Mouse (Mus musculus) embryonic facial prominence, embryonic 11.5 days (tissue): Measurements from ENCODE around the gene Pgr. TPM values are rescaled to one million over a fixed set of nuclear protein-coding genes. Genes with fewer than 3 reads are reported as not detected.

Experiments
- ATAC-seq: fragments of 200-750 bp; cut with Nextera tagmentation; replicated peaks from 2 replicates; pipeline ENCODE4 v1.8.0; 2017; ENCODE audit warnings: low read depth; ENCODE audit not compliant: insufficient number of reproducible peaks, low FRiP score, low TSS enrichment
- DNase-seq: peaks from one replicate; pipeline ENCODE4 v3.0.0-alpha.2; 2015; ENCODE audit warnings: low spot score
- H3K27ac ChIP-seq: fragments of 300-500 bp; sonication (generic); replicated peaks from 2 replicates; pipeline ENCODE4 v1.5.1; 2014; ENCODE audit warnings: mild to moderate bottlenecking, low read depth, low read length, control low read depth
- H3K27me3 ChIP-seq: fragments of 300-500 bp; sonication (generic); 2 replicates; pipeline ENCODE4 v1.6.1; 2014; ENCODE audit warnings: mild to moderate bottlenecking, low read length, moderate library complexity, mixed read lengths; ENCODE audit not compliant: control insufficient read depth, insufficient read depth
- H3K36me3 ChIP-seq: fragments of 300-500 bp; sonication (generic); replicated peaks from 2 replicates; pipeline ENCODE4 v1.6.1; 2014; ENCODE audit warnings: low read depth, mild to moderate bottlenecking, low read length, moderate library complexity, mixed read lengths; ENCODE audit not compliant: control insufficient read depth, insufficient read depth
- H3K4me1 ChIP-seq: fragments of 300-500 bp; sonication (generic); 2 replicates; pipeline ENCODE4 v1.6.1; 2014; ENCODE audit warnings: low read length, mixed read lengths; ENCODE audit not compliant: control insufficient read depth, insufficient read depth
- H3K4me2 ChIP-seq: fragments of 300-500 bp; sonication (generic); 2 replicates; pipeline ENCODE4 v1.6.1; 2014; ENCODE audit warnings: low read depth, mild to moderate bottlenecking, control low read depth, low read length, moderate library complexity
- H3K4me3 ChIP-seq: fragments of 300-500 bp; sonication (generic); 2 replicates; pipeline ENCODE4 v1.5.1; 2014; ENCODE audit warnings: low read depth, low read length, control low read depth
- H3K9ac ChIP-seq: fragments of 300-500 bp; sonication (generic); replicated peaks from 2 replicates; pipeline ENCODE4 v1.6.1; 2014; ENCODE audit warnings: mild to moderate bottlenecking, control low read depth, low read length
- H3K9me3 ChIP-seq: fragments of 300-500 bp; sonication (generic); replicated peaks from 2 replicates; pipeline ENCODE4 v1.6.1; 2016; ENCODE audit warnings: mild to moderate bottlenecking, low read length, inconsistent platforms, mixed read lengths; ENCODE audit not compliant: control insufficient read depth
- WGBS: fragments of 180-500 bp; shearing (Covaris S2); extraction: QIAGEN DNeasy Blood & Tissue Kit; methylation state at CpG from one replicate; pipeline ENCODE4 v1.1.7; 2014; 5-methylcytosine and 5-hydroxymethylcytosine counted together
- polyA plus RNA-seq: library from polyadenylated mRNA; unstranded; fragments of >200 nt; fragmentation: Nextera tagmentation; extraction: Ambion mirVana; gene quantifications from 2 replicates; pipeline ENCODE4 v1.2.1, GENCODE M21; 2014

Pgr gene
- polyA plus RNA-seq: 0.24 and 0.31 TPM in 2 replicates

GRCm38 (mm10) chr9:8899616-8900202 is at the start of gene Pgr:
TSS of gene Pgr (plus strand) at chr9:8899833.
- Histone ChIP-seq H3K27me3 (peaks cover 28% of the 10 kb centered on the region), H3K4me2 (peak within 1 kb of the TSS; percentile 97), H3K4me1 (no peaks in the 10 kb centered on the region; the same call in 1 of the 2 replicates), H3K9ac (no peak within 1 kb of the TSS), H3K27ac (no peak within 1 kb of the TSS), H3K9me3 (no peaks in the 10 kb centered on the region), H3K4me3 (peak within 1 kb of the TSS; percentile 56), H3K36me3 (no peaks in the 10 kb centered on the region)
- peak; percentile 38 for DNase-seq
- under 1% methylated on average over 16 of the region's 16 CpGs for WGBS
- ATAC-seq: no peak

GRCm38 (mm10) chr9:8857455-8857854 is 42.2 kb upstream of the Pgr start:
- H3K4me1 ChIP-seq: no peaks in the 10 kb centered on the region
- H3K4me3 ChIP-seq: no peak overlapping the region
- no peaks in the 10 kb centered on the region for H3K9me3 ChIP-seq
- H3K9ac ChIP-seq: no peak overlapping the region
- 91% methylated on average over 2 of the region's 2 CpGs for WGBS
- DNase-seq (no peak), ATAC-seq (no peak)
- H3K36me3 ChIP-seq: no peaks in the 10 kb centered on the region
- no peak overlapping the region for H3K4me2 ChIP-seq
- no peak overlapping the region for H3K27ac ChIP-seq
- no peaks in the 10 kb centered on the region for H3K27me3 ChIP-seq

GRCm38 (mm10) chr9:8868511-8868910 is 31.1 kb upstream of the Pgr start:
- 85% methylated on average over 2 of the region's 2 CpGs for WGBS
- H3K27me3 ChIP-seq: no peaks in the 10 kb centered on the region
- H3K27ac ChIP-seq: no peak overlapping the region
- H3K4me3 ChIP-seq: no peak overlapping the region
- H3K36me3 ChIP-seq: no peaks in the 10 kb centered on the region
- ATAC-seq: no peak
- no peaks in the 10 kb centered on the region for H3K9me3 ChIP-seq
- H3K9ac ChIP-seq: no peak overlapping the region
- no peak for DNase-seq
- H3K4me1 ChIP-seq: no peaks in the 10 kb centered on the region
- no peak overlapping the region for H3K4me2 ChIP-seq

- H3K4me1 ChIP-seq: no peaks in the 10 kb centered on the region
- DNase-seq (no peak), ATAC-seq (no peak)
- no peak overlapping the region for H3K9ac ChIP-seq
- H3K4me2 ChIP-seq: no peak overlapping the region
- H3K4me3 ChIP-seq: no peak overlapping the region
- no peaks in the 10 kb centered on the region for H3K36me3 ChIP-seq
- no peak overlapping the region for H3K27ac ChIP-seq
- H3K9me3 ChIP-seq: no peaks in the 10 kb centered on the region
- peaks cover 5% of the 10 kb centered on the region; the same call in 1 of the 2 replicates for H3K27me3 ChIP-seq
- WGBS: 83% methylated on average over 5 of the region's 5 CpGs
Measured at GRCm38 (mm10) chr9:8895205-8895604, 4.4 kb upstream of the Pgr start.

GRCm38 (mm10) chr9:8900203-8901012 is 775 bp downstream of the Pgr start:
- Histone ChIP-seq H3K4me2 (peak overlapping the region; percentile 97), H3K27ac (no peak overlapping the region), H3K9me3 (no peaks in the 10 kb centered on the region), H3K4me3 (peak overlapping the region; percentile 56), H3K27me3 (peaks cover 28% of the 10 kb centered on the region), H3K9ac (no peak overlapping the region), H3K36me3 (no peaks in the 10 kb centered on the region), H3K4me1 (no peaks in the 10 kb centered on the region; the same call in 1 of the 2 replicates)
- DNase-seq (peak; percentile 23), ATAC-seq (peak; percentile 42)
- 0% methylated on average over 41 of the region's 41 CpGs for WGBS

- WGBS: under 1% methylated on average over 34 of the region's 36 CpGs
- peak overlapping the region; percentile 58 for H3K9ac ChIP-seq
- peak; percentile 41 for ATAC-seq
- no peaks in the 10 kb centered on the region for H3K36me3 ChIP-seq
- no peaks in the 10 kb centered on the region for H3K9me3 ChIP-seq
- H3K4me3 ChIP-seq: peak overlapping the region; percentile 56
- peaks cover 28% of the 10 kb centered on the region for H3K27me3 ChIP-seq
- no peak overlapping the region for H3K27ac ChIP-seq
- H3K4me2 ChIP-seq: peak overlapping the region; percentile 97
- peak; percentile 38 for DNase-seq
- H3K4me1 ChIP-seq: no peaks in the 10 kb centered on the region; the same call in 1 of the 2 replicates
Measured at GRCm38 (mm10) chr9:8901013-8901646, 1.5 kb downstream of the Pgr start.

GRCm38 (mm10) chr9:8901647-8902131 is 2.1 kb downstream of the Pgr start:
- peak overlapping the region; percentile 58 for H3K9ac ChIP-seq
- WGBS: under 1% methylated on average over 40 of the region's 49 CpGs
- ATAC-seq (peak; percentile 59), DNase-seq (peak; percentile 46)
- H3K36me3 ChIP-seq: no peaks in the 10 kb centered on the region
- H3K9me3 ChIP-seq: no peaks in the 10 kb centered on the region
- H3K27me3 ChIP-seq: peaks cover 28% of the 10 kb centered on the region
- peak overlapping the region; percentile 97 for H3K4me2 ChIP-seq
- H3K4me3 ChIP-seq: peak overlapping the region; percentile 56
- no peaks in the 10 kb centered on the region; the same call in 1 of the 2 replicates for H3K4me1 ChIP-seq
- no peak overlapping the region for H3K27ac ChIP-seq
